Mouse (Mus musculus): Measurements from ENCODE around the gene Nap1l1.
"Not testable (repeated sequence)": the region's sequence is repeated elsewhere in the genome, so short reads cannot be mapped to it uniquely, and the experiment has no call there.

Gene Nap1l1

GRCm38 (mm10) chr10:111479599-111479998 is 6.6 kb downstream of the Nap1l1 start:
- no peak for DNase-seq (ENCODE audit: low read depth in 2 of 2, low spot score in 2 of 2)

- DNase-seq (ENCODE audit: low read depth in 2 of 2, low spot score in 2 of 2), result no peak
Measured at GRCm38 (mm10) chr10:111482654-111483053, 9.6 kb downstream of the Nap1l1 start.

DNA sequence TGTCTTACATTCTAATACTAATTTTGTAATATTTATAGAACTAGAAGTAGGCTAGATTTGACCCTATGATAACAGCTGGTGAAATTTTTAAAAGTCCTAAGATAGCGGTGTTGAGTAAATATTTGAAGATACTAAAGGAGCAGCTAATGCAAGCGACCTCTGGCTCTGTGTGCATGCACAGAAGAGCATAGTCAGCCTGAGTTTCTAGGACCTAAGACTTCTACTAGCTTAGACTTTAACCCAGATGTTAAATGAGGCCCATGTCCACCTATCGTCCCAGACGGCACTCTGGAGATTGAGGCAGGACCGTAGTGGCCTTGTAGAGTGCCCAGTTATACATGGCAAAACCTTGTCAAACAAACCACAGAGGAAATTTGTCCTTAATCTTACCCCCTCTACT is 11.1 kb downstream of the Nap1l1 start:
- DNase-seq (ENCODE audit: low read depth in 2 of 2, low spot score in 2 of 2), result no peak

DNA sequence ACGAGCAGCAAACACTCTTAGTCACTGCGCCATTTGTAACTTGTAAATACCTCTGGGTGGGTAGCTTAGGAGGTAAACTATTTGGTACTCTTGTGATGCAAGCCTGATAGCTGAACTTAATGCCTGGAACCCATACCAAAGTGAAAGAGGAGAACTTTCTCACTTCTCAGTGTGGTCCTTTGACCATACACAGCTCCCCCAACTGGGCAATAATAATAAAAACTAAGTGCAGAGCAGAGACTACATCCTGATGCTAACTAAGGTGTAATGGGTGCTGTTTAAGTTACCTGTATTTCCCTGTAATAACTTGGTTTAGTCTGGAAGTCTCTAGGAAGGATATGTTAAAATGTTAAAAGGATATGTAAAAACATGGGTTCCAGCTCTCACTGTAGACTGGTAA is 15.8 kb downstream of the Nap1l1 start:
- DNase-seq (ENCODE audit: low read depth in 2 of 2, low spot score in 2 of 2), result no peak

DNA sequence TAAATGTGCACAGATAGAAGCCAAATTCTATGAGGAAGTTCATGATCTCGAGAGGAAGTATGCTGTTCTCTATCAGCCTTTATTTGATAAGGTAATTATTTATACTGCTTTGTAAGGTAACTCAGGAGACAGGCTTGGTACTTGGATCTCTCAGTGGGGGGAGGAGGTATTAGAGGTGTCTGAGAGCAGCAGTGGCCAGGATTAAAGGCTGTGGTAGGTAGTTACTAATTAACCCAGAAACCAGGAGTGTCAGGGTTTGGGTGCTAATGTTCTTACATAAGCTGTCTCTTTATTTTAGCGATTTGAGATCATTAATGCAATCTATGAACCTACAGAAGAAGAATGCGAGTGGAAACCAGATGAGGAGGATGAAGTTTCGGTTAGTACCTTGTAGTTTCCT is 17.1 kb downstream of the Nap1l1 start:
- DNase-seq (ENCODE audit: low read depth in 2 of 2, low spot score in 2 of 2), result not testable (repeated sequence)

DNA sequence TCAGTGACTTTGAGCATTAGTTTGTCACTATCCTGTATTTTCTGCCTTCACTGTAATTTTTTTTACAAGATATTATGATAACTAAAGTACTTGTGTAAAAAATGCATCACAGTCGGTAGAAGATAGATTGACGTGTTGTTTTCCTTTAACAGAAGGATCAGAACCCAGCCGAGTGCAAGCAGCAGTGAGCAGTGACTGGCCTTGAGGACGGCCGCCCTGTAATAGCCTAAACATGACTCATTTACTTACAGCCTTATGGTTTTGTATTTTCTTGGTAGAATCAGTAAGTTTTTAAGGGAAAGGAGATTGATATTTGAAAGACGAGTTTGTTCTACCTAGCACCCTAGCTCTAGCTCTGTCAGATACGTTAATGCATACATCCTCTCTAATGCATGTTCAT is 22.9 kb downstream of the Nap1l1 start:
- DNase-seq (ENCODE audit: low read depth in 2 of 2, low spot score in 2 of 2), result no peak

DNA sequence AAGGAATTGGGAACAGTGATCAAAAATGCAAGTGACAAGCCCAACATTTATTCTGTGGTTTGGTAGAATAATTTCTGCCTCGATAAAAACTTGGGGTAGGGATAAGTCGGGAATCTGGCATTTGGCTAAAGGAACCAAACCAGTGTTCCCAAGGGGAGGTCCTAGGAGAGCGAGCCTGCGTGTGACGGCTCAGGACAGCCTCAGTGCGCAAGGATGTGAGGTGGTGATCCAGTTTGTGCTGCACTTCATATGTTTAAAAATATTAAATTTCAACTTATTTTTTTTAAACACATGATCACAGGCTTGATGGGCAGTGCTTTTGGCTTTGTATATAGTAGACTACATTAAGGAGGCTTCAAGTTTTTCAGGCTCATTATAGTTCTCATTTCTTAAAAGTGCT is 26.9 kb downstream of the Nap1l1 start:
- no peak for DNase-seq (ENCODE audit: low read depth in 2 of 2, low spot score in 2 of 2)

GRCm38 (mm10) chr10:111503071-111503470 is 30.0 kb downstream of the Nap1l1 start:
- peak; percentile 69 to 79 for DNase-seq (ENCODE audit: low read depth in 2 of 2, low spot score in 2 of 2)

DNA sequence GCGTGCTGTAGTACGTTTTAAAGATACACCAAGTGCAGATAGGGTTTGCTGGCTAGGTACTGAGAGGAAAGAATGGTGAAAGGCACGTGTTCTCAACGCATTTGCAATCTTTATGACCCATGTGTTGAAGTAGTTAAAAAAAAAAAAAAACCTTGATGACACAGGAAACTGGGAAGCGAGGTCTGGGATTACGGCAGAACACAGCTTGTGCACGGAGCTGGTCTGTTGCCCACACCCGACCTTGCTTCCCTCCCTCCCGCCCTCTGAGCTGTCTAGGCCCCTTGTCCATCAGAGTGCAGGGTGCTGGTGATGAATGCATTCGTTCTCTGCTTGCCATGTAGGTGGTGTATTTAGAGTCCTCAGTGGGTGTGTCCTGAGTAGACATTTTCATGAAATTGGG is 30.7 kb downstream of the Nap1l1 start:
- DNase-seq (ENCODE audit: low read depth in 2 of 2, low spot score in 2 of 2), result no peak

DNA sequence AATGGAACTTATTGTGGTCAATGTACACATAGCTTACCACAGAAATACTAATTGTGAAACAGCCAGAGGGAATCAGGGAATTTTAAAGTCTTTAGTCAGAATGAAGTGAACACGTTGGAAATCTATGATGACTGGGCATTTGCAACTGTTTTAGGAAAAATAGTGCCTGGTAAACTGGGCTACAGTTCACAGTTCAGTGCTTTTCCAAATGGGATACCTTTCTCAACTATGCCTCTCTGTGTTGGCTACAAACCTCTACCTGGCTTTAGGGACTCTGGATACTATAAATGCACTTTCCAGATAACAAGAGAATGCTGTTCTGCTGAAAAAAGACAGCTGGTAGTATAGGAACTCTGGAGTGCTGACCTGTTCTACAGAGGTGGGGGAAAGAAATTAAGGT is 31.6 kb downstream of the Nap1l1 start:
- DNase-seq (ENCODE audit: low read depth in 2 of 2, low spot score in 2 of 2), result no peak

DNA sequence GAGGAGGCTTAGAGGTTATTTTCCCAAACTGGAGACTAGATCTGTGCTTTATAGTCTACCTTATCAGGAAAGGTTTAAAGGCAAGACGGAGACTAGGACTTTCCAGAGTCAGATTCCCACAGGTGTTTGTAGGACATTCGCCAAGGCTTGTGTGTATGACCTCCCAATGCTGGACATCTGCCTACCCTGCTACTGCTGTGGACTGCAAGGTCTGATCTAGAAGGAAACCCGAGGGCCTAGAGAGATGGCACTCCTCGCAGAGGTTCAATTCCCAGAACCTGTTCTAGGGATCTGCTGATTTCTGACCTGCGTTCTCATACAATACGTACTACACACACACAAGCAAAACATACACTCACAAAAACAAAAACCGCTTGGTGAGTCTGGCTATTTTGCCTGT is 32.4 kb downstream of the Nap1l1 start:
- no peak for DNase-seq (ENCODE audit: low read depth in 2 of 2, low spot score in 2 of 2)

- DNase-seq (ENCODE audit: low read depth in 2 of 2, low spot score in 2 of 2), result peak; percentile 80 to 85
Measured at GRCm38 (mm10) chr10:111506101-111506925, 33.3 kb downstream of the Nap1l1 start, which contains the start of gene Phlda1. Gene Phlda1 (plus strand): TSS chr10:111506286.

GRCm38 (mm10) chr10:111506926-111507459 is 34.0 kb downstream of the Nap1l1 start:
- DNase-seq (ENCODE audit: low read depth in 2 of 2, low spot score in 2 of 2), result peak; percentile 10 to 17

DNA sequence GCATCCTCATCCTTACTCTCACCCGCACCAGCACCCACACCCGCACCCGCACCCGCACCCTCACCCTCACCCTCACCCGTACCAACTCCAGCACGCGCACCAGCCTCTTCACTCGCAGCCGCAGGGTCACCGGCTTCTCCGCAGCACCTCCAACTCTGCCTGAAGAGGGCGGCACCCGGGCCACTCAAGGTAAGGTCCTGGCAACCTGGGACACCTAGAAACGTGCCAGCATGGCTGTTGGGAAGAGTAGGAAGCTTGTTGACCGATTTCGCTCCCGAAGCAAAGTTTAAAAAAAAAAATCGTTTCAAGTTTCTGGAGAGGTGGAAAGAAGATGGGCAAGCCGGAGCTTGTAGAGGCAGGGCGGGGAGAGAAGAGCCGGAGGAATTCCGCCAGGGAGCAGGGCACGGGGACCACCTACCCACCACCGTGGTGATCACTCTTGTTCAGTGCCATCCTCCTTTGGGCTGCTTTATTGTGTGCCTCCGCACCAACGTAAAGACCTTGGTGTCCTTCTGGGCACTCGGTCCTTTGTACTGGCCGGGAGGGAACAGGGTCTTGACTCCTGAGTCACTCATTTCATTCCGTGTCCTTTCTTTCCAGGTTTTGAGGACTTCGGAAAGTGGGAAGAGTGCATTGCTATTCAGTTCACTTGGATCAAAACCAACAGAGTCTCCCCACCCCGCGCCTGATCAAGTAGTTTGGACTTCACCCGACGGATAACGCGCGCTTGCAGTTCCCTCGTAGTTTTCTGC is 34.6 kb downstream of the Nap1l1 start:
- peak; percentile 45 to 49 for DNase-seq (ENCODE audit: low read depth in 2 of 2, low spot score in 2 of 2)

DNA sequence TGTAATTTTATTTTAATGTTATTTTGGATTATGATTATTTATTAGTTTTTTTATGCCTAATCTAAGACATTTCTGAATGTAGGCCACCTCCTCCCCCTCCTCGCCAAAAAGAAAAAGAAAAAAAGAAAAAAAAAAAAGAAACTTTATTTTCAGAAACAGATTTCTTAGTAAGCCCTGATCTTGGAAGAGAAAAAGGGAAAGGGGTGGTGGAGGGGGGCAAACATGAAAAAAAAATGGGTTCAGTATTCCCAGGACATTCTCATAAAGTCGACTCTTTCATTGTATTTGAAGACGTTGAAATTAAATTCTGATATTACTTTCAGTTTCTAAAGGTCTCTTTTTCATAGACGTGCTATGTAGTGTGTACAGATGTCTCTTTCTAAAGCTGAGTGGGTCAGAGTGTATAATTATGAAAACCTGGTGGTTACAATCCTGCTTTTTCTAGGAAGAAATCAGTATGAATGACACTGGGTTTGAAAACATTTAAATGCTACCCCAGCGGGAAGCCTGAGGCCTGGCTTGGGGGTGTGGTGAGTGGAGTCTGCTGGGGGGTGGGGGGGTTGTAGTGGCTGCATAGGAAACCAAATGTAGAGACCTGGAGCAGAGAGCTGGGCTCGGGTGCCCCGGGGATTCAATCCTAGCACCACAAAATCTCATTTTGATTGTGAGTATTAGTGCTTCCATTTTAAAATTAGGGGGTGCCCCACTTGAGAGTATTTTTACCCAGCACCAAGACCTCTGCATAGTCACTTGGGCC is 35.5 kb downstream of the Nap1l1 start:
- no peak for DNase-seq (ENCODE audit: low read depth in 2 of 2, low spot score in 2 of 2)

GRCm38 (mm10) chr10:111509103-111509784 is 36.2 kb downstream of the Nap1l1 start:
- DNase-seq (ENCODE audit: low read depth in 2 of 2, low spot score in 2 of 2), result no peak

GRCm38 (mm10) chr10:111509981-111510380 is 37.0 kb downstream of the Nap1l1 start:
- no peak for DNase-seq (ENCODE audit: low read depth in 2 of 2, low spot score in 2 of 2)

- no peak for DNase-seq (ENCODE audit: low read depth in 2 of 2, low spot score in 2 of 2)
Measured at GRCm38 (mm10) chr10:111510798-111511197, 37.8 kb downstream of the Nap1l1 start.

GRCm38 (mm10) chr10:111512036-111512568 is 39.1 kb downstream of the Nap1l1 start:
- DNase-seq (ENCODE audit: low read depth in 2 of 2, low spot score in 2 of 2), result no peak

DNA sequence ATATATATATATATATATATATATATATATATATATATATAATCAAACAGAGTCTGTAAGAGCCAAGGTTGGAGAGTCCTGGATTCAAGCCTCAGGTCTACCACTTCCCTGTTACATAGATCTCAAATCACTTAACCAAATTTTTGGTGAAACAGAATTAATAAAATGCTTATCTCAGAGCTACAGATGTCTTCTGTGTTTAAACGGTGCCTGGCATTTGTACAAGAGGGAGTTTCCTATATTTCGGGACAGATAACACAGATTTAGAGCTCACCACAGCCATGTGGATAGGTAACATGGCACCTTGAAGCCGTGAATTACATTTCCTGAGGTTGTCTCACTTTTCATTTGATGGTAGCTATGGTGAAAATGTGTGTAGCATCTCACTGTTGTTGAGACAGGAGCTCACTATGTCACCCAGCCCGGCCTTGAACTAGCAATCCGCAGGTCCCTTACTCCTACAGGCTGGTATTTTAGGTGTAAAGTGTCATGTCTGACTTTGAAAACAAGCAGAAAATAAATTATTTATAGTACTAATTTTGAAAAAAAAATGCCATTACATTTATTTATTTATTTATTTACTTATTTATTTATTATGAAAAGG is 41.4 kb downstream of the Nap1l1 start:
- no peak for DNase-seq (ENCODE audit: low read depth in 2 of 2, low spot score in 2 of 2)
